Mouse (Mus musculus): ENCODE measurements around the gene Pxmp2. TPM values are rescaled to one million over a fixed set of nuclear protein-coding genes. Genes with fewer than 3 reads are reported as not detected.

Pxmp2 gene
- total RNA-seq, 2 experiments from 2014 or later: 37.2 to 72.5 TPM

DNA sequence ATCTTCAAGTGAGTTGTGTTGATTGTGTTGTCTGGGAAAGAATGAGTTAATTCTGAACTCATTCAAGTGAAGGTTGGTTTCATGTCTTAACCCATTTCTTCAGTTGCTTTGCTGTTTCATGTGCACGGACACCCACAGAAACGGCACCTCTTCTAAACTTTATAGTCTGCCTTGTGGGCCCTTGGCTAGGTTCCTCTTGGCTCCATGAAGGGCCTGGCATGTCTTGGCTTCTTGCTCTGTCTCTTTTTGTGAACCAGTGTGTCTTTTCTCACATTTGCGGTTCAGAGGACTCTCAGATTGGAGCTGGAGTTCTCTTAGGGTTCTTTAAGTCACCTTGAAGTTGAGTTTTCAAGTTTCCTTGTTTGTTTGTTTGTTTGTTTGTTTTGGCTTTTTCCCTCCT lies 60.9 kb downstream of the Pxmp2 start:
- TF ChIP-seq CTCF (IDR thresholded peaks at IDR 0.05): no peak
- intact Hi-C loops (cut with DNase I): no loop called here
- DNase-seq: no peak
- Histone ChIP-seq H3K4me3 (no peak overlapping the region), H3K27ac (no peak overlapping the region)

Other genes starting within 250 kb of the Pxmp2 start
- gene Gm17655, start 213.7 kb downstream of the Pxmp2 start, total RNA-seq (2021): 1 to 10 TPM; 1.4 to 1.5 TPM
- gene Gm35315, start 191.8 kb downstream of the Pxmp2 start, total RNA-seq (2021): under 1 TPM; 0.10 to 0.25 TPM
- not detected for gene Plcxd1, start 186.2 kb downstream of the Pxmp2 start, total RNA-seq (2021)
- 10 to 100 TPM; 13.0 to 16.4 TPM for gene Gtpbp6, start 178.0 kb downstream of the Pxmp2 start, total RNA-seq (2021)
- 1 to 10 TPM; 4.1 to 4.2 TPM for gene Zfp605, start 176.1 kb downstream of the Pxmp2 start, total RNA-seq (2021)
- gene Chfr, start 150.3 kb downstream of the Pxmp2 start, total RNA-seq (2021): 10 to 100 TPM; 13.3 to 14.5 TPM
- gene Golga3, start 109.5 kb downstream of the Pxmp2 start, total RNA-seq (2021): 10 to 100 TPM; 40.8 to 42.0 TPM
- 10 to 100 TPM; 29.4 to 33.3 TPM for gene Ankle2, start 55.2 kb downstream of the Pxmp2 start, total RNA-seq (2021)
- gene Pgam5, start 16.3 kb downstream of the Pxmp2 start, total RNA-seq (2021): 10 to 100 TPM; 24.2 to 29.7 TPM
- 1 to 10 TPM; 1.6 to 2.0 TPM for gene Pole, start 120 bp upstream of the Pxmp2 start, total RNA-seq (2021)
- not detected for gene P2rx2, start 57.0 kb upstream of the Pxmp2 start, total RNA-seq (2021)
- not detected for gene Lrcol1, start 58.5 kb upstream of the Pxmp2 start, total RNA-seq (2021)
- 10 to 100 TPM; 32.7 to 36.8 TPM for gene Fbrsl1, start 162.3 kb upstream of the Pxmp2 start, total RNA-seq (2021)